Mouse (Mus musculus) ovary, adult 2 months (tissue): ENCODE results near the gene Camkv. TPM values are rescaled to one million over a fixed set of nuclear protein-coding genes. Genes with fewer than 3 reads are reported as not detected.

Source experiments
- polyA plus RNA-seq: library from polyadenylated mRNA; depleted of rRNA; stranded (reverse); fragments of >200 nt; gene quantifications from 2 replicates; pipeline ENCODE4 v1.2.3, GENCODE M21; 2012; rRNA removed

Gene Camkv
- polyA plus RNA-seq, result 0.30 and 0.47 TPM in 2 replicates

GRCm38 (mm10) chr9:107935374-107935773 lies at the start of gene Camkv:
Gene Camkv (plus strand): TSS chr9:107935674.

GRCm38 (mm10) chr9:107887804-107888266 lies 47.6 kb upstream of the Camkv start, which contains the start of gene Mon1a:
Gene Mon1a (plus strand): TSS chr9:107888151.

GRCm38 (mm10) chr9:107906252-107906966 lies 29.1 kb upstream of the Camkv start, which contains the start of gene Mst1r:
Gene Mst1r (plus strand): TSS chr9:107906873.

GRCm38 (mm10) chr9:107928169-107928568 lies 7.3 kb upstream of the Camkv start, which contains the start of gene Actl11:
Gene Actl11 (plus strand): TSS chr9:107928469.

GRCm38 (mm10) chr9:107949922-107950235 lies 14.4 kb downstream of the Camkv start, which contains the start of gene Traip:
Gene Traip (plus strand): TSS chr9:107950136.

GRCm38 (mm10) chr9:107975399-107976386 lies 40.2 kb downstream of the Camkv start, which contains the start of gene Uba7:
Gene Uba7 (plus strand): TSS chr9:107975505.

GRCm38 (mm10) chr9:107982681-107983346 lies 47.3 kb downstream of the Camkv start, which contains the start of gene Gm20661:
Gene Gm20661 (plus strand): TSS chr9:107983058.

GRCm38 (mm10) chr9:107985131-107986119 lies 50.0 kb downstream of the Camkv start, which contains the start of gene Inka1:
Gene Inka1 (minus strand): TSS chr9:107985879.

GRCm38 (mm10) chr9:107992197-107992596 lies 56.7 kb downstream of the Camkv start, which contains the start of gene Cdhr4:
Gene Cdhr4 (plus strand): TSS chr9:107992497.

GRCm38 (mm10) chr9:107996049-107996448 lies 60.6 kb downstream of the Camkv start, which contains the start of gene Gm20662:
Gene Gm20662 (plus strand): TSS chr9:107996349.

Other genes starting within 250 kb of the Camkv start
- 123 and 153 TPM in 2 replicates for gene Sema3f, start 225.2 kb upstream of the Camkv start, polyA plus RNA-seq
- 69.0 and 96.6 TPM in 2 replicates for gene Rbm5, start 164.7 kb upstream of the Camkv start, polyA plus RNA-seq
- 16.1 and 17.1 TPM in 2 replicates for gene Rbm6, start 62.4 kb upstream of the Camkv start, polyA plus RNA-seq
- 42.1 and 43.0 TPM in 2 replicates for gene Mon1a, start 47.5 kb upstream of the Camkv start, polyA plus RNA-seq
- 48.6 and 48.9 TPM in 2 replicates for gene Mst1r, start 28.8 kb upstream of the Camkv start, polyA plus RNA-seq
- not detected in 2 replicates for gene Actl11, start 7.2 kb upstream of the Camkv start, polyA plus RNA-seq
- 1.5 and 3.1 TPM in 2 replicates for gene Traip, start 14.5 kb downstream of the Camkv start, polyA plus RNA-seq
- gene Uba7, start 39.8 kb downstream of the Camkv start, polyA plus RNA-seq, result 58.8 and 64.4 TPM in 2 replicates
- 2.7 TPM in 2 replicates for gene Gm20661, start 47.4 kb downstream of the Camkv start, polyA plus RNA-seq
- gene Inka1, start 50.2 kb downstream of the Camkv start, polyA plus RNA-seq, result 21.3 and 24.2 TPM in 2 replicates
- gene Cdhr4, start 56.8 kb downstream of the Camkv start, polyA plus RNA-seq, result 99.9 and 106 TPM in 2 replicates
- gene Gm20662, start 60.7 kb downstream of the Camkv start, polyA plus RNA-seq, result 6.8 and 10.1 TPM in 2 replicates
- gene Ip6k1, start 66.8 kb downstream of the Camkv start, polyA plus RNA-seq, result 209 and 244 TPM in 2 replicates
- gene Gmppb, start 113.6 kb downstream of the Camkv start, polyA plus RNA-seq, result 21.7 and 28.2 TPM in 2 replicates
- 6.8 and 8.7 TPM in 2 replicates for gene Amigo3, start 117.5 kb downstream of the Camkv start, polyA plus RNA-seq
- 0.25 and 0.45 TPM in 2 replicates for gene Mst1, start 144.8 kb downstream of the Camkv start, polyA plus RNA-seq
- gene Rnf123, start 147.7 kb downstream of the Camkv start, polyA plus RNA-seq, result 113 and 122 TPM in 2 replicates
- 90.7 and 116 TPM in 2 replicates for gene Apeh, start 158.9 kb downstream of the Camkv start, polyA plus RNA-seq